Mouse (Mus musculus) myocyte (in vitro differentiated cells): Measurements from ENCODE around the gene Cdk18. TPM values are rescaled to one million over a fixed set of nuclear protein-coding genes. Genes with fewer than 3 reads are reported as not detected.

Experiments
- H3K27me3 ChIP-seq: one replicate; pipeline ENCODE4 v1.6.1; 2011; ENCODE audit not compliant: control insufficient read depth, insufficient read depth, insufficient read length
- H3K36me3 ChIP-seq: one replicate; pipeline ENCODE4 v1.6.1; 2011; ENCODE audit not compliant: control insufficient read depth, insufficient read depth
- H3K4me2 ChIP-seq: one replicate; pipeline ENCODE4 v1.6.1; 2011; ENCODE audit warnings: low read depth, control low read depth
- H3K4me3 ChIP-seq: one replicate; pipeline ENCODE4 v1.5.1; 2011; ENCODE audit warnings: mild to moderate bottlenecking, control low read depth, moderate library complexity
- H3K79me2 ChIP-seq: one replicate; pipeline ENCODE4 v1.6.1; 2011; ENCODE audit not compliant: control insufficient read depth, insufficient read depth
- H3ac ChIP-seq: one replicate; pipeline ENCODE4 v1.6.1; 2011; ENCODE audit not compliant: control insufficient read depth, insufficient read length
- CEBPB ChIP-seq: IDR thresholded peaks from 2 replicates; pipeline ENCODE4 v1.6.1; 2011; ENCODE audit warnings: mild to moderate bottlenecking, moderate library complexity; ENCODE audit not compliant: poor library complexity, insufficient read depth, severe bottlenecking
- E2F4 ChIP-seq: IDR thresholded peaks from one replicate; pipeline ENCODE4 v1.6.1; 2011; ENCODE audit warnings: mild to moderate bottlenecking, control low read depth, moderate library complexity; ENCODE audit not compliant: insufficient read depth
- MAX ChIP-seq: IDR thresholded peaks from one replicate; pipeline ENCODE4 v1.6.1; 2011; ENCODE audit warnings: low read depth, mild to moderate bottlenecking, control low read depth
- MYOD1 ChIP-seq, 3 experiments: IDR thresholded peaks; one replicate each; pipeline ENCODE4 v1.6.1; 2011; ENCODE audit warnings: control low read depth in 2 of 3, low read depth in 2 of 3, mild to moderate bottlenecking in 2 of 3, moderate library complexity in 1 of 3; ENCODE audit not compliant: insufficient read length in 2 of 3, control insufficient read depth in 1 of 3
- MYOG ChIP-seq, 3 experiments: IDR thresholded peaks; one replicate each; pipeline ENCODE4 v1.6.1; 2011; ENCODE audit warnings: control low read depth in 2 of 3, low read depth in 2 of 3, mild to moderate bottlenecking in 2 of 3; ENCODE audit not compliant: insufficient read length in 2 of 3, control insufficient read depth in 1 of 3, insufficient read depth in 1 of 3
- POLR2A ChIP-seq: IDR thresholded peaks from one replicate; pipeline ENCODE4 v1.6.1; 2011; ENCODE audit warnings: low read depth, mild to moderate bottlenecking, control low read depth, moderate library complexity; ENCODE audit not compliant: insufficient read length
- POLR2AphosphoS2 ChIP-seq: IDR thresholded peaks from one replicate; pipeline ENCODE4 v1.6.1; 2011; ENCODE audit warnings: low read depth, control low read depth; ENCODE audit not compliant: insufficient read length
- REST ChIP-seq: IDR thresholded peaks from one replicate; pipeline ENCODE4 v1.6.1; 2011; ENCODE audit warnings: mild to moderate bottlenecking, control low read depth, moderate library complexity; ENCODE audit not compliant: insufficient read depth, insufficient read length
- SRF ChIP-seq: IDR thresholded peaks from one replicate; pipeline ENCODE4 v1.6.1; 2011; ENCODE audit warnings: low read depth; ENCODE audit not compliant: control insufficient read depth, insufficient read length
- TCF12 ChIP-seq: IDR thresholded peaks from one replicate; pipeline ENCODE4 v1.6.1; 2011; ENCODE audit warnings: mild to moderate bottlenecking, control low read depth; ENCODE audit not compliant: poor library complexity, insufficient read depth, severe bottlenecking
- TCF3 ChIP-seq: IDR thresholded peaks from one replicate; pipeline ENCODE4 v1.6.1; 2011; ENCODE audit warnings: low read depth, control low read depth; ENCODE audit not compliant: insufficient read length
- USF1 ChIP-seq: IDR thresholded peaks from one replicate; pipeline ENCODE4 v1.6.1; 2011; ENCODE audit warnings: low read depth, mild to moderate bottlenecking, control low read depth, moderate library complexity
- polyA plus RNA-seq: library from polyadenylated mRNA; unstranded; fragments of >200 nt; fragmentation: generic; extraction: Trizol; gene quantifications from one replicate; pipeline ENCODE4 v1.2.1, GENCODE M21; 2012; ENCODE audit warnings: missing spikeins

The Cdk18 gene
- polyA plus RNA-seq, 1 experiment = 33.9 TPM

- Histone ChIP-seq H3K36me3 (no peaks in the 10 kb centered on the region), H3K79me2 (peaks cover 58% of the 10 kb centered on the region), H3K4me2 (no peak overlapping the region), H3ac (no peak overlapping the region), H3K4me3 (no peak overlapping the region), H3K27me3 (no peaks in the 10 kb centered on the region)
- no peak for TF ChIP-seq SRF
- no peak for TF ChIP-seq USF1
- no peak for TF ChIP-seq MAX
- TF ChIP-seq E2F4 = no peak
- no peak for TF ChIP-seq MYOD1 (IDR thresholded peaks at IDR 0.05; ENCODE audit: control insufficient read depth in 1 of 3, insufficient read length in 2 of 3, low read depth in 2 of 3)
- TF ChIP-seq TCF12 = no peak
- TF ChIP-seq REST = no peak
- no peak for TF ChIP-seq POLR2AphosphoS2
- no peak for TF ChIP-seq MYOG (IDR thresholded peaks at IDR 0.05; ENCODE audit: control insufficient read depth in 1 of 3, insufficient read depth in 1 of 3, insufficient read length in 2 of 3, low read depth in 2 of 3)
- TF ChIP-seq POLR2A = no peak
- TF ChIP-seq CEBPB = no peak
- no peak for TF ChIP-seq TCF3
Measured at GRCm38 (mm10) chr1:132128311-132128710, 11.2 kb downstream of the Cdk18 start.

GRCm38 (mm10) chr1:132125803-132126405 is 13.6 kb downstream of the Cdk18 start:
- Histone ChIP-seq H3K36me3 (peaks cover 3% of the 10 kb centered on the region), H3K79me2 (peaks cover 45% of the 10 kb centered on the region), H3K4me3 (no peak overlapping the region), H3ac (no peak overlapping the region), H3K27me3 (no peaks in the 10 kb centered on the region), H3K4me2 (no peak overlapping the region)
- TF ChIP-seq USF1 = no peak
- no peak for TF ChIP-seq E2F4
- no peak for TF ChIP-seq TCF3
- TF ChIP-seq MYOG (IDR thresholded peaks at IDR 0.05; ENCODE audit: control insufficient read depth in 1 of 3, insufficient read depth in 1 of 3, insufficient read length in 2 of 3, low read depth in 2 of 3) = peak in 1 of 3 experiments; percentile 47
- peak in 1 of 3 experiments; percentile 16 for TF ChIP-seq MYOD1 (IDR thresholded peaks at IDR 0.05; ENCODE audit: control insufficient read depth in 1 of 3, insufficient read length in 2 of 3, low read depth in 2 of 3)
- no peak for TF ChIP-seq TCF12
- no peak for TF ChIP-seq POLR2A
- no peak for TF ChIP-seq MAX
- TF ChIP-seq REST = no peak

- Histone ChIP-seq H3ac (no peak overlapping the region), H3K36me3 (peaks cover 9% of the 10 kb centered on the region), H3K79me2 (peaks cover 45% of the 10 kb centered on the region), H3K27me3 (no peaks in the 10 kb centered on the region), H3K4me2 (no peak overlapping the region), H3K4me3 (no peak overlapping the region)
- TF ChIP-seq MYOG (IDR thresholded peaks at IDR 0.05; ENCODE audit: control insufficient read depth in 1 of 3, insufficient read depth in 1 of 3, insufficient read length in 2 of 3, low read depth in 2 of 3) (peak in 2 of 3 experiments; percentile 8 to 43), E2F4 (no peak)
Measured at GRCm38 (mm10) chr1:132125249-132125648, 14.2 kb downstream of the Cdk18 start.

- TF ChIP-seq E2F4 = no peak
- TF ChIP-seq USF1 = no peak
- TF ChIP-seq TCF3 = no peak
- no peak for TF ChIP-seq TCF12
- TF ChIP-seq CEBPB = no peak
- no peak for TF ChIP-seq REST
- no peak for TF ChIP-seq MYOD1 (IDR thresholded peaks at IDR 0.05; ENCODE audit: control insufficient read depth in 1 of 3, insufficient read length in 2 of 3, low read depth in 2 of 3)
- no peak for TF ChIP-seq MAX
- no peak for TF ChIP-seq SRF
- TF ChIP-seq MYOG (IDR thresholded peaks at IDR 0.05; ENCODE audit: control insufficient read depth in 1 of 3, insufficient read depth in 1 of 3, insufficient read length in 2 of 3, low read depth in 2 of 3) = no peak
- Histone ChIP-seq H3ac (no peak overlapping the region), H3K4me3 (no peak overlapping the region), H3K36me3 (peaks cover 9% of the 10 kb centered on the region), H3K4me2 (no peak overlapping the region), H3K27me3 (no peaks in the 10 kb centered on the region), H3K79me2 (peaks cover 36% of the 10 kb centered on the region)
Measured at GRCm38 (mm10) chr1:132123420-132124014, 16.0 kb downstream of the Cdk18 start.

GRCm38 (mm10) chr1:132121895-132122294 is 17.6 kb downstream of the Cdk18 start:
- H3K36me3 ChIP-seq = peaks cover 17% of the 10 kb centered on the region

More at GRCm38 (mm10) chr1:132121895-132122294, 17.6 kb downstream of the Cdk18 start:
- H3ac ChIP-seq = no peak overlapping the region
- no peak overlapping the region for H3K4me3 ChIP-seq
- H3K79me2 ChIP-seq = peaks cover 22% of the 10 kb centered on the region
- H3K4me2 ChIP-seq = peak overlapping the region; percentile 44
- no peaks in the 10 kb centered on the region for H3K27me3 ChIP-seq
- TF ChIP-seq POLR2AphosphoS2 (no peak), TCF3 (peak; percentile 99), E2F4 (no peak), MAX (no peak), CEBPB (no peak), MYOD1 (IDR thresholded peaks at IDR 0.05; ENCODE audit: control insufficient read depth in 1 of 3, insufficient read length in 2 of 3, low read depth in 2 of 3) (peak; percentile 98 to 100 (median 100)), TCF12 (peak; percentile 98), SRF (no peak), MYOG (IDR thresholded peaks at IDR 0.05; ENCODE audit: control insufficient read depth in 1 of 3, insufficient read depth in 1 of 3, insufficient read length in 2 of 3, low read depth in 2 of 3) (peak; percentile 93 to 99 (median 96))
